ENCODE assay signal across 12 mouse cellular contexts in genomic region chr10:19956745-19957144, GRCm38 (mm10). TPM values are rescaled to one million over a fixed set of nuclear protein-coding genes. Genes with fewer than 3 reads are reported as not detected.
DNase-seq lines count a peak whose midpoint lies in the region; ATAC-seq lines count a peak whose summit lies in the region.
"Had no signal": no experiment of that assay in that cellular context is flagged by ENCODE, and none has a peak within 500 bp of the region (broad histone marks: within the 10 kb centered on the region; RNA-seq: fewer than 3 reads in every experiment).

No protein-coding gene starts in this region.

- no peak overlapping the region for H3K27ac ChIP-seq in midbrain, embryonic 11.5 days (ENCODE audit: low read depth, low read length)
- H3K27ac ChIP-seq in midbrain, embryonic 14.5 days (replicated peaks; ENCODE audit: low read depth, low read length) = no peak overlapping the region
- peak overlapping the region; percentile 88 for H3K27ac ChIP-seq in lung, embryonic 16.5 days (ENCODE audit: low read length)
- H3K27ac ChIP-seq: hindbrain, embryonic 13.5 days had no signal

- no peak overlapping the region for H3K9ac ChIP-seq in midbrain, embryonic 11.5 days (ENCODE audit: low read length)
- H3K9ac ChIP-seq in midbrain, embryonic 14.5 days (replicated peaks; ENCODE audit: low read length) = no peak overlapping the region
- H3K9ac ChIP-seq in lung, embryonic 16.5 days (ENCODE audit: low read length) = no peak overlapping the region
- H3K9ac ChIP-seq: hindbrain, embryonic 13.5 days had no signal

- no peak overlapping the region for H3K4me2 ChIP-seq in midbrain, embryonic 11.5 days
- no peak overlapping the region for H3K4me2 ChIP-seq in midbrain, embryonic 14.5 days (ENCODE audit: low read length)
- peak overlapping the region; percentile 36 for H3K4me2 ChIP-seq in lung, embryonic 16.5 days (ENCODE audit: low read depth, low read length)
- H3K4me2 ChIP-seq: hindbrain, embryonic 13.5 days had no signal

- no peaks in the 10 kb centered on the region for H3K9me3 ChIP-seq in midbrain, embryonic 11.5 days (ENCODE audit: control insufficient read depth, low read length)
- H3K9me3 ChIP-seq in midbrain, embryonic 14.5 days (ENCODE audit: control insufficient read depth, low read length) = no peaks in the 10 kb centered on the region
- no peaks in the 10 kb centered on the region for H3K9me3 ChIP-seq in lung, embryonic 16.5 days (ENCODE audit: control insufficient read depth, low read length)
- H3K9me3 ChIP-seq: hindbrain, embryonic 13.5 days had no signal

- H3K4me1 ChIP-seq in midbrain, embryonic 11.5 days (ENCODE audit: control insufficient read depth, insufficient read depth, low read length) = no peaks in the 10 kb centered on the region
- H3K4me1 ChIP-seq in midbrain, embryonic 14.5 days (ENCODE audit: control insufficient read depth, insufficient read depth, low read length) = no peaks in the 10 kb centered on the region
- peaks cover 26% of the 10 kb centered on the region for H3K4me1 ChIP-seq in lung, embryonic 16.5 days (replicated peaks; ENCODE audit: control insufficient read depth, insufficient read depth, low read length)
- H3K4me1 ChIP-seq: hindbrain, embryonic 13.5 days had no signal

- 66% methylated on average over 6 of the region's 6 CpGs for WGBS in midbrain, embryonic 11.5 days
- 77% methylated on average over 6 of the region's 6 CpGs for WGBS in midbrain, embryonic 14.5 days
- whole genome bisulfite sequencing in lung, embryonic 16.5 days = 26% methylated on average over 6 of the region's 6 CpGs

- 0 out of 2 replicates have a peak, but pooled peaks have one; percentile 27 for ATAC-seq in cerebellum, adult (ENCODE audit: insufficient number of reproducible peaks, low FRiP score, low TSS enrichment)
- ATAC-seq in midbrain, embryonic 11.5 days (ENCODE audit: low FRiP score) = no peak
- ATAC-seq in midbrain, embryonic 14.5 days (ENCODE audit: low FRiP score, low TSS enrichment) = no peak
- peak; percentile 96 for ATAC-seq in lung, embryonic 16.5 days (ENCODE audit: low read depth)
- no peak for ATAC-seq in megakaryocyte progenitor cell, adult 5-6 weeks (replicated peaks; ENCODE audit: poor library complexity)

- no peak for DNase-seq in cerebellum, adult 9-11 months
- DNase-seq in midbrain, embryonic 11.5 days (ENCODE audit: low spot score, missing footprints) = peak; percentile 2
- DNase-seq in midbrain, embryonic 14.5 days = no peak
- DNase-seq in cerebellum, adult 9-10 months = no peak
- DNase-seq in layer of hippocampus, adult 8-10 months (ENCODE audit: low spot score in 2 of 2) = no peak
- DNase-seq: cerebellum, postnatal 14 days; spleen, adult 18-20 months; thymus, postnatal 4 days had no signal

- H3K4me3 ChIP-seq in midbrain, embryonic 11.5 days (ENCODE audit: low read depth, low read length) = no peak overlapping the region
- no peak overlapping the region for H3K4me3 ChIP-seq in midbrain, embryonic 14.5 days (replicated peaks; ENCODE audit: low read depth, low read length)
- H3K4me3 ChIP-seq in lung, embryonic 16.5 days (ENCODE audit: low read length) = no peak overlapping the region
- H3K4me3 ChIP-seq: hindbrain, embryonic 13.5 days had no signal

- H3K36me3 ChIP-seq in midbrain, embryonic 11.5 days (ENCODE audit: control insufficient read depth, insufficient read depth, low read length) = no peaks in the 10 kb centered on the region
- H3K36me3 ChIP-seq in midbrain, embryonic 14.5 days (ENCODE audit: control insufficient read depth, insufficient read depth, low read length) = no peaks in the 10 kb centered on the region
- H3K36me3 ChIP-seq in lung, embryonic 16.5 days (ENCODE audit: control insufficient read depth, insufficient read depth, low read length) = no peaks in the 10 kb centered on the region
- H3K36me3 ChIP-seq: hindbrain, embryonic 13.5 days had no signal

- H3K27me3 ChIP-seq in midbrain, embryonic 11.5 days (ENCODE audit: control insufficient read depth, insufficient read depth, low read length) = no peaks in the 10 kb centered on the region
- no peaks in the 10 kb centered on the region for H3K27me3 ChIP-seq in midbrain, embryonic 14.5 days (ENCODE audit: control insufficient read depth, insufficient read depth, low read length)
- no peaks in the 10 kb centered on the region for H3K27me3 ChIP-seq in lung, embryonic 16.5 days (ENCODE audit: control insufficient read depth, insufficient read depth, low read depth, low read length)
- H3K27me3 ChIP-seq: hindbrain, embryonic 13.5 days had no signal

RNA-seq across cellular contexts. Expression of gene Map3k5, which starts 22.5 kb away (rescaled TPM):
- 0.51 and 1.0 TPM in 2 replicates for polyA plus RNA-seq in midbrain, embryonic 11.5 days (2014; fragmentation: Nextera tagmentation; extraction: Ambion mirVana)
- polyA plus RNA-seq in midbrain, embryonic 14.5 days (2014; fragmentation: Nextera tagmentation; extraction: Ambion mirVana) = 0.72 and 1.3 TPM in 2 replicates
- 1.2 and 1.7 TPM in 2 replicates for polyA plus RNA-seq in lung, embryonic 16.5 days (2015; fragmentation: Nextera tagmentation; extraction: Ambion mirVana)
- 15.4 and 16.5 TPM in 2 replicates for total RNA-seq in megakaryocyte progenitor cell, adult 5-6 weeks (2015)
- 16.0 and 17.9 TPM in 2 replicates for total RNA-seq in megakaryocyte progenitor cell, adult 5-6 weeks (2017)
- 10 to 100 TPM; 24.6 to 33.6 (median 24.8) TPM for total RNA-seq in layer of hippocampus, adult 8-10 months (2022)

RNA-seq across cellular contexts. Expression of gene Pex7, which starts 49.3 kb away (rescaled TPM):
- polyA plus RNA-seq in midbrain, embryonic 11.5 days (2014; fragmentation: Nextera tagmentation; extraction: Ambion mirVana) = 33.4 and 33.6 TPM in 2 replicates
- polyA plus RNA-seq in midbrain, embryonic 14.5 days (2014; fragmentation: Nextera tagmentation; extraction: Ambion mirVana) = 30.1 and 30.7 TPM in 2 replicates
- 30.5 and 34.2 TPM in 2 replicates for polyA plus RNA-seq in lung, embryonic 16.5 days (2015; fragmentation: Nextera tagmentation; extraction: Ambion mirVana)
- total RNA-seq in megakaryocyte progenitor cell, adult 5-6 weeks (2015) = 44.3 and 56.4 TPM in 2 replicates
- 24.8 and 29.7 TPM in 2 replicates for total RNA-seq in megakaryocyte progenitor cell, adult 5-6 weeks (2017)
- total RNA-seq in layer of hippocampus, adult 8-10 months (2022) = 10 to 100 TPM; 20.8 to 24.8 (median 23.2) TPM

Comparison
In these comparisons a context has a peak if more than half of its experiments do, and no peak if none do; other contexts are left out.
1. ATAC-seq: peak in cerebellum, adult (single experiment) and lung, embryonic 16.5 days (single experiment); none in midbrain, embryonic 11.5 days (single experiment), midbrain, embryonic 14.5 days (single experiment) and megakaryocyte progenitor cell, adult 5-6 weeks (single experiment).